Mouse (Mus musculus) megakaryocyte, embryonic 14.5 days (primary cell): ENCODE measurements around the gene Csf2ra. TPM values are rescaled to one million over a fixed set of nuclear protein-coding genes. Genes with fewer than 3 reads are reported as not detected.
"Not testable (repeated sequence)": the region's sequence is repeated elsewhere in the genome, so short reads cannot be mapped to it uniquely, and the experiment has no call there.

Experiments
- H3K27me3 ChIP-seq: replicated peaks from 2 replicates; pipeline ENCODE3; 2012; ENCODE audit warnings: inconsistent platforms
- H3K36me3 ChIP-seq: replicated peaks from 2 replicates; pipeline ENCODE3; 2012; ENCODE audit warnings: low read length, inconsistent platforms, mixed read lengths
- H3K4me1 ChIP-seq: 2 replicates; pipeline ENCODE4 v1.6.1; 2012; ENCODE audit warnings: inconsistent platforms
- H3K4me3 ChIP-seq: replicated peaks from 2 replicates; pipeline ENCODE3; 2012; ENCODE audit warnings: moderate library complexity, mild to moderate bottlenecking, inconsistent platforms
- H3K9me3 ChIP-seq: 2 replicates; pipeline ENCODE4 v1.6.1; 2012; ENCODE audit warnings: inconsistent platforms
- FLI1 ChIP-seq: IDR thresholded peaks from 2 replicates; pipeline ENCODE4 v1.6.1; 2012; ENCODE audit warnings: low read length, inconsistent platforms, mixed read lengths
- GATA1 ChIP-seq: IDR thresholded peaks from 3 replicates; pipeline ENCODE4 v1.6.1; 2012; ENCODE audit warnings: mixed read lengths, low read length, inconsistent platforms, borderline replicate concordance
- polyA plus RNA-seq: library from polyadenylated mRNA; stranded (reverse); fragments of >175 nt; gene quantifications from 2 replicates; pipeline ENCODE4 v1.2.3, GENCODE M21; 2012; ENCODE audit warnings: low replicate concordance; ENCODE audit not compliant: insufficient read depth

Gene Csf2ra
- polyA plus RNA-seq, 1 experiment: 57.5 TPM

- TF ChIP-seq FLI1 (no peak), GATA1 (no peak)
- H3K4me1 ChIP-seq: peaks cover 26% of the 10 kb centered on the region
- H3K36me3 ChIP-seq: peaks cover 5% of the 10 kb centered on the region
- H3K9me3 ChIP-seq: peaks cover 26% of the 10 kb centered on the region
- H3K4me3 ChIP-seq: peak overlapping the region; percentile 97
- peaks cover 2% of the 10 kb centered on the region for H3K27me3 ChIP-seq
Measured at GRCm38 (mm10) chr19:61224678-61225525, 3.3 kb downstream of the Csf2ra start.

- no peak for TF ChIP-seq FLI1
- no peak for TF ChIP-seq GATA1
- Histone ChIP-seq H3K9me3 (peaks cover 26% of the 10 kb centered on the region), H3K4me1 (peaks cover 26% of the 10 kb centered on the region), H3K4me3 (no peak overlapping the region), H3K36me3 (peaks cover 5% of the 10 kb centered on the region), H3K27me3 (peaks cover 2% of the 10 kb centered on the region)
Measured at GRCm38 (mm10) chr19:61223706-61224328, 4.4 kb downstream of the Csf2ra start.

GRCm38 (mm10) chr19:61207506-61207905, 20.7 kb downstream of the Csf2ra start:
- H3K36me3 ChIP-seq, H3K27me3 ChIP-seq, H3K4me3 ChIP-seq, H3K4me1 ChIP-seq: not testable (repeated sequence)
- peaks cover 26% of the 10 kb centered on the region for H3K9me3 ChIP-seq

GRCm38 (mm10) chr19:61199836-61200235, 28.4 kb downstream of the Csf2ra start:
- H3K27me3 ChIP-seq: no peaks in the 10 kb centered on the region
- peak overlapping the region; percentile 90 for H3K4me3 ChIP-seq
- TF ChIP-seq GATA1 (no peak), FLI1 (no peak)
- H3K36me3 ChIP-seq: no peaks in the 10 kb centered on the region
- no peaks in the 10 kb centered on the region for H3K9me3 ChIP-seq
- peaks cover 6% of the 10 kb centered on the region for H3K4me1 ChIP-seq

- TF ChIP-seq FLI1: no peak
- no peak for TF ChIP-seq GATA1
- no peaks in the 10 kb centered on the region for H3K27me3 ChIP-seq
- H3K4me3 ChIP-seq: peak overlapping the region; percentile 90
- no peaks in the 10 kb centered on the region for H3K9me3 ChIP-seq
- peaks cover 6% of the 10 kb centered on the region for H3K4me1 ChIP-seq
- no peaks in the 10 kb centered on the region for H3K36me3 ChIP-seq
Measured at GRCm38 (mm10) chr19:61199316-61199715, 28.9 kb downstream of the Csf2ra start.

- H3K4me1 ChIP-seq, H3K27me3 ChIP-seq, H3K9me3 ChIP-seq, H3K4me3 ChIP-seq, H3K36me3 ChIP-seq: not testable (repeated sequence)
Measured at GRCm38 (mm10) chr19:61183590-61183989, 44.6 kb downstream of the Csf2ra start, which contains the start of gene Gm6020. Gm6020 (plus strand) TSS chr19:61183890.

- no peaks in the 10 kb centered on the region for H3K27me3 ChIP-seq
- H3K4me1 ChIP-seq: no peaks in the 10 kb centered on the region
- TF ChIP-seq GATA1 (no peak), FLI1 (no peak)
- no peak within 1 kb of the TSS for H3K4me3 ChIP-seq
- no peaks in the 10 kb centered on the region for H3K36me3 ChIP-seq
- H3K9me3 ChIP-seq: 0 out of 2 replicates have a peak, but pooled peaks cover 2% of the 10 kb centered on the region
Measured at GRCm38 (mm10) chr19:61175756-61176324, 52.4 kb downstream of the Csf2ra start, which contains the start of gene Gm7102. Gm7102 (minus strand) TSS chr19:61176309.

Other genes starting within 250 kb of the Csf2ra start
- gene Zfp950, start 87.6 kb downstream of the Csf2ra start, polyA plus RNA-seq: 0.15 TPM in 1 of 2 replicates, not detected in the other
- gene Gm7102, start 52.1 kb downstream of the Csf2ra start, polyA plus RNA-seq: 0.16 TPM in 1 of 2 replicates, not detected in the other
- not detected in 2 replicates for gene Gm6020, start 44.5 kb downstream of the Csf2ra start, polyA plus RNA-seq
- not detected in 2 replicates for gene Gm21060, start 68.6 kb upstream of the Csf2ra start, polyA plus RNA-seq